Mouse (Mus musculus) cerebellum, adult 8-10 months (tissue): ENCODE results near the gene Crhr1.
"Not testable (repeated sequence)": the region's sequence is repeated elsewhere in the genome, so short reads cannot be mapped to it uniquely, and the experiment has no call there.

ENCODE experiments used
- DNase-seq: peaks from one replicate; pipeline ENCODE4 v3.0.0; 2022

The Crhr1 gene

DNA sequence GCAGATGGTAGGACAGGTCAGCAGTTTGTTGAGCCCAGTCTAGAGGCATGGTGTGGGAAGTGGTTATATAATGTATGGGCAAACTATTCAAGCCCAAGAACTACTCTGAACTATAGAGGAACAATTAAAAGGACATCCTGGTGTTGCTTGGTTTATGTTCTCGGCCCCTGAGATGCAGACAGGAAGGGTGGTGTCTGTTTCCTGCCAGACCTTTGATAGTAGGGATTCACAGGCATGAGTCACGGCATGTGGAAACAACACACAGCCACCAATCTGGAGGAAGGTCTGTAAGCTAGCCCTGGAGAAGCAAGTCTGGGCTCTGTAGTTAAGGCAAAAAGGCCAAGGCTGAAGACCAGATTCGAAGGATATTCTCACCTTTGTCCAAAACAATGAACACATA, 70.6 kb downstream of the Crhr1 start:
- DNase-seq: no peak

DNA sequence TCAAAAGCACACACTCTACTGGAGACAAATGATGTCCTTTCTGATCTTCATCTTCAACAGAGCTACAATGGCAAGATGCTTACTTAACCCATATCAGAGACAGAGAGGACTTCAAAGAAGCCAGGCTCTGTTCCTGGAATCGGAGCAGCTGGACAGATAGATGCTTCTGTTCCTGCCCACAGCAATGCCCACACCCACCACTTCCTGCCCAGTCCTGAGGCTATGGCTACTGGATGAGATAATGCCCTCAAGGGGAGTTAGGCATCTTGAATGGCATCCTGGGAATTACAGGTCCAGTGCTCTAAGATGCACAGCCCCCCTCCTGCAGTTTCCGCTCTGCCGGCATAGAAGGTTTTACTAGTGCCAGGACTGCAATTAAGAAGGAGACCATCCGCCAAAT, 73.9 kb downstream of the Crhr1 start:
- no peak for DNase-seq

DNA sequence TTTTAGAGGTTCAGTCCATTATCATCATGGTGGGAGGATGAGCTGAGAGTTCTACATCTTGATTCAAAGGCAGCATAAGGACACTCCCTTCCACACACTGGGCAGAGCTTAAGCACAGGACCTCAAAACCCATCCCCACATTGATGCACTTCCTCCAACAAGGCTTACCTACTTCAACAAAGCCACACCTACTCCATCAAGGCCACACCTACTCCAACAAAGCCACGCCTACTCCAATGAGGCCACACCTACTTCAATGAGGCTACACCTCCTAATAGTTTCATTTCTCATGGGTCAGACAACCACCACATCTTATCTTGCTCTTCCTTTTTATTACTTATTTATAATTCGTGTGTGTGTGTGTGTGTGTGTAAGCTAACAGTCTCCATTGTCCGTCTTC, 76.4 kb downstream of the Crhr1 start:
- no peak for DNase-seq

DNA sequence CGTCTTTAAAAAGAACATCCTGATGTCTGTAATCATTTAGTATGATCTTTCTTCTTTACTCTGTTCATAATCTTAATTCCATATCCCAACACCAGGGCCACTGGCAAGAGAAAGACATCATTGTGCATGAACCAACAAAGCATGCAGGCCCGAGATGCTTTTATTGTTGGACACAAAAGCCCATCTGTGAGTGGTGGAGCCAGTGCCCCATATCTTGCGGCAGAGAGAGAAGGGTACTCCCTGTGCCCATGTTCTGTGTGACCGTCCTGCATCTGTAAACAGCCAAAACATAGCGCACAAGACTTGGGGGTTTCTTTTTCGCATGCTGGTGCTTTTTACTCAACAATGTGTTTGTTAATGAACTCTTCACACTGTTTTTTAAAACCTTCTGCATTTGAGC, 78.6 kb downstream of the Crhr1 start:
- DNase-seq: no peak

- DNase-seq: not testable (repeated sequence)
Measured at GRCm38 (mm10) chr11:104214128-104214527, 81.5 kb downstream of the Crhr1 start.

GRCm38 (mm10) chr11:104218075-104218474, 85.4 kb downstream of the Crhr1 start:
- no peak for DNase-seq

DNA sequence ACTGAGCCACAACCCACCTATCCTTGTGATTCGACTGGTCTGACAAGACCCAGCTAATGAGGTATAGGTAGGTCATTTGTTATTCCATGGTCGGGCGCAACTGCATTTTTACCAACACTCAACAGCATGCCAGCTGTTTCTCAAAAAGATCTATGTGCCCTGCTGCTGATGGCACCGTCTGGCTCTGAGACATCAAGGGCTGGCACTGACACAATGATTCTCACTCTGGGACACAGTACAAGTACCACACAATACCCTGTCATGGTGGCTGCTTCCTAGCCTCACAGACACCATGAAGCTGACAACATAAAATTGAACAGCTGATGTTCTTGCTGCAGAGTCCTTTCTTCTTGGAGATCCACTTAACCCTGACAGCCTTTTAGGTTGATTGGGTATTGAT, 87.6 kb downstream of the Crhr1 start:
- no peak for DNase-seq

DNA sequence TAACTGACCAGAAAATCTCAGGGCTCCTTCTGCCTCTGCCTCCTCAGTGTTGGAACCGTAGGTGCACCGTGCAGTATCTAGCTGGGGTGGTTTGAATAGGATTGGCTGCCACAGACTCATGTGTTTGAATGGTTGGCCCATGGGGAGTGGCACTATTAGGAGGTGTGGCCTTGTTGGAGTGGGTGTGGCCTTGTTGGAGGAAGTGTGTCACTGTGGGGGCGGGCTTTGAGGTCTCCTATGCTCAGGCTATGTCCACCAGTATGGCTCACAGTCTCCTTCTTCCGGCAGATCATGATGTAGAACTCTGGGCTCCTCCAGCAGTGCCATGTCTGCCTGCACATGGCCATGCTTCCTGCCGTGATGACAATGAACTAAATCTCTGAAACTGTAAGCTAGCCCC, 89.1 kb downstream of the Crhr1 start:
- DNase-seq: no peak

DNA sequence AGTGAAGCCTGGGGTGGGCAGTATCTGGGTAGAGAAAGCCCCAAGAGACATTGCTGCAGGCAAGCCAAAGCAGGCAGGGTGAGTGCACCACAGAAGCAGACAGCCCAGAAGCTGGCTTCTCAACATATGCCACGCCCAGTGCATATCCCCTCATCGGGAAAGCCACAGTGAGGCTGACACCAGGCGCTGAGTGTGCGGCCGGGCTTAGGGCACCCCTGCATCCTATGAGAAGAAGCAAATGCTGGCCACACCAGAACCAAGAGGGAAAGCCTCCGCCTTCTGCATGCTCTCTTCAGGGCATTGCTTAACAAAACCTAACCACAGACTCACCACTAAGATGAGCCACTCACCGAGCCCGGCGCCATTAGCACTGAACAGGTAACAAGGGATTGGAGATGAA, 90.6 kb downstream of the Crhr1 start:
- DNase-seq: no peak
